Mouse (Mus musculus): ENCODE data around the gene St6galnac4.

St6galnac4 gene

GRCm38 (mm10) chr2:32625873-32626694 lies 39.2 kb downstream of the St6galnac4 start:
- in situ Hi-C loops (cut with MboI, MseI): loop anchor here (5.0 kb wide), 1 partner anchor 41 kb away; no protein-coding TSS in a partner anchor

DNA sequence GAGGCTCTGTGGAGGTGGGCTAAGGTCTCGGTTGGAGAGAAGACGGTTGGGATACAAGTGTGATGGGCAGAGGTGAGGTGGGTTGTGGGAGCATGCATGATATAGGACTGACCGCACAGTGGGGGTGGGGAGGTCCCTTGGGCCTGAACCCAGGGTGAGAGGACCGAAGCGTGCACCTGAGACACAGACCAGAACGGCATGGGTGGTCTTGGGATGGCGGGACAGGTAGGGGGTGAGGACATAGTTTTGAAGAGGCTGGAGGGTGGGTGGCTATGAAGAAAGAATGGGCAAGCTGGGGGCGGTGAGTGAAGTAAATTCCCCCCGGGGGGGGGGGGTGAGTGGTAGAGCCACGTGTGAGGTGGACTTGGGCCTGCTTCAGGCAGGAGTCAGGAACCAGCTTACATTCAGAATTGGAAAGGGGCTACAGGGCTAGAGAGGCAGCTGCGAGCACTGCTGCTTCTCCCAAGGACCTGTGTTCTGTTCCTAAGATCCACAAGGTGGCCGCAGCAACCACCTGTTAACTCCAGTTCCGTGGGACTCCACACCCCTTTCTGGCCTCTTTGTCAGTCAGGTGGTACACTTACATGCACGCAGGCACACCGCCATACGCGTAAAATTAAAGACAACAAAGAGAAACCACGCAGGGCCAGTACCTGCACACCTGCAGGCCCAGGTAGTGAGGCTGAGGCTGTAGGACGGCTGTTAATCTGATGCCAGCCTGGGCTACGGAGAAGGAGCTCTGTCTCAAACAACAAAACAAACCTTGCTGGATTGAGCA lies 40.6 kb downstream of the St6galnac4 start:
- in situ Hi-C loops (cut with MboI, MseI): loop anchor here (5.0 kb wide), 1 partner anchor 40 kb away; no protein-coding TSS in a partner anchor

DNA sequence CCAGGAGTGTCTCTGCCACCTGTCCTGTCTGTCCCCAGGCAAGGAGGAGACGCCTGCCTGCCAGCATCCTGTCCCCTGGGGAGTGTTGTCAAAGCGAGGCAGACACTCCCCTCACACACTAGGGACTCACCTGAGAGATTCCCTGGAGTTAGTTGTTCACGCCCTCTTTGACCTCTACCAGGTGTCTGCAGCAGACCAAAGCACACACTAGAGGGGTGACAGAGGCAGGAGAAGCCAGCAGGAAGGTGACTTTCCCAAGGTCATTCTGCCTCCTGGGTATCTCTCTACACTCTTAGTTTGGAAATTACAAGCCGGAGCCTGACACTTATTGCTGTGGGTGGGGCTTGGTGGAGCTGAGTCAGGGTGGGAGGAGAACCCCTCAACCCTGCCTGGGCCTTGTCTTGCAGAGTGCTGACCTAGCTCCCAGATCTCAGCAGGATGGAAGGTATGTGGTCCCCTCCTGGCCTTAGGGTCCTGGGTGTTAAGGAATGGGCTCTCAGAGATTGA lies 41.2 kb downstream of the St6galnac4 start:
- in situ Hi-C loops (cut with MboI, MseI): loop anchor here (5.0 kb wide), 1 partner anchor 39 kb away; no protein-coding TSS in a partner anchor

DNA sequence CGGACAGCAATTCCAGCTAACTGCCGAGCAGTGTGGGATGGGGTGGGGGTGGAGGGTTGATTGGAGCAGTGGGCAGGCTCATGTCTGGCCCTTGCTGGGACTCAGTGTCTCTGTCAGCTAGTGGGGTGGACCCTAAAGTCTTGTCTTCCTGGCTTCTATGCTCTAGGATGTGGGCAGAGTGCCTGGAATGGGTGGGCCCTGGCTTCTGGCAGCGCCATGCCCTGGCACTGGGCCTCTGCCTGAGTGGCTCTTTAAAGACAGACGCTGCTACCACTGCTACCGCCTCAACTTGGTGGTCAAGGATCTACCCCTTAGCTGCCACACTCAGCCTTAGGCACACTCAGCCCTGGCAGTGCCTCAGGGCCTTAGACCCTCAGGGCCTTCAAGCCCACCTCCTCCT lies 41.8 kb downstream of the St6galnac4 start:
- in situ Hi-C loops (cut with MboI, MseI): loop anchor here (5.0 kb wide), 1 partner anchor 39 kb away; no protein-coding TSS in a partner anchor

GRCm38 (mm10) chr2:32629276-32629976 lies 42.5 kb downstream of the St6galnac4 start:
- in situ Hi-C loops (cut with MboI, MseI): loop anchor here (5.0 kb wide), 1 partner anchor 38 kb away; no protein-coding TSS in a partner anchor

DNA sequence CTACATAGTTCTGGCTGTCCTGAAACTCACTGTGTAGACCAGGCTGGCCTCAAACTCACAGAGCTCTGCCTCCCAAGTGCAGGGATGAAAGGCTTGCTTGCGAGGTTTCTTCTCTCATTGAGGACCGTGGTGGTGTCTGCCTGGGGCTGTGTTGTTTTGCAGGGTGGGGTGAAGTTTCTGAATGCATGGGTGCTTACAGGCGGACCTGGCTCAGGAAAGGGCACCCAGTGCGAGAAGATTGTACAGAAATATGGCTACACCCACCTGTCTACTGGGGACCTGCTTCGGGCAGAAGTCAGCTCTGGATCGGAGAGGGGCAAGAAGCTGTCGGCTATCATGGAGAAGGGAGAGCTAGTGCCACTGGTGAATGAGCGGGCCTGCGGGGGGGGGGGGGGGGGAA lies 43.1 kb downstream of the St6galnac4 start:
- in situ Hi-C loops (cut with MboI, MseI): loop anchor here (5.0 kb wide), 1 partner anchor 57 kb away; no protein-coding TSS in a partner anchor

DNA sequence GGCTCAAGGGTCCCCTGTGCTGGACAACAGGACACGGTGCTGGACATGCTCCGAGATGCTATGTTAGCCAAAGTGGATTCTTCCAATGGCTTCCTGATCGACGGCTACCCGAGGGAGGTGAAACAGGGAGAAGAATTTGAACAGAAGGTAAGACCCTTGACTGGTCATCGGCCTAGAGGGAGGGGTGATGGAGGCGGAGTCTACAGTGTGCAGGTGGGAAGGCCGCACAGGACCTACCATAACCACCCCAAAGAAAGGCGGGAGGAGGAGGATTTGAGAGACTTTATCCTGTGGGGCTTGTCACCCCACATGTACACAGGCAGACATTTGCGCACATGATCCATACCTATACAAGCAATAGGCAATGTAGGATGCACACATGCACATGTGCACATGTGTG lies 44.2 kb downstream of the St6galnac4 start:
- in situ Hi-C loops (cut with MboI, MseI): loop anchor here (5.0 kb wide), 1 partner anchor 56 kb away; no protein-coding TSS in a partner anchor

GRCm38 (mm10) chr2:32631737-32632394 lies 45.0 kb downstream of the St6galnac4 start:
- in situ Hi-C loops (cut with MboI, MseI): loop anchor here (5.0 kb wide), 1 partner anchor 55 kb away; no protein-coding TSS in a partner anchor

DNA sequence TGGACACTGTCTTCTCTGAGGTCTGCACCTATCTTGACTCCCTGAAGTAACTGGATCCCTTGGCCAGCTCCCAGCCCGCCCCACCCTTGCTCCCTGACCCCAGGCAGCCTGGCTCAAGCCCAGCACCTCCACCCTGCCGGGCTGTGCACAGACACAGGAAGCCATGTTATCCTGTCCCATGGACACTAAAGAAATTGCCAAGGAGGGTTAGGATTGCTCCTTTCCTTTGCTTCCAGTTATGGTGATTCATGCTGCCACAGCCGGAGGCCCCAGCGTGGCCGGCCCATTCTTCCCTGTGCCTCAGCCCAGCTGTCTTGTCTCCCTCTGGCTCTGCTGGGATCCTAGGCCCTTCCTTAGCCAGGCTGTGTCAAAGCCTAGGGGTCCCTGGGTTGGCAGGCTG lies 46.8 kb downstream of the St6galnac4 start:
- in situ Hi-C loops (cut with MboI, MseI): loop anchor here (5.0 kb wide), 1 partner anchor 54 kb away; no protein-coding TSS in a partner anchor

GRCm38 (mm10) chr2:32634277-32635105 lies 47.6 kb downstream of the St6galnac4 start:
- in situ Hi-C loops (cut with MboI, MseI): loop anchor here (5.0 kb wide), 1 partner anchor 53 kb away; no protein-coding TSS in a partner anchor

DNA sequence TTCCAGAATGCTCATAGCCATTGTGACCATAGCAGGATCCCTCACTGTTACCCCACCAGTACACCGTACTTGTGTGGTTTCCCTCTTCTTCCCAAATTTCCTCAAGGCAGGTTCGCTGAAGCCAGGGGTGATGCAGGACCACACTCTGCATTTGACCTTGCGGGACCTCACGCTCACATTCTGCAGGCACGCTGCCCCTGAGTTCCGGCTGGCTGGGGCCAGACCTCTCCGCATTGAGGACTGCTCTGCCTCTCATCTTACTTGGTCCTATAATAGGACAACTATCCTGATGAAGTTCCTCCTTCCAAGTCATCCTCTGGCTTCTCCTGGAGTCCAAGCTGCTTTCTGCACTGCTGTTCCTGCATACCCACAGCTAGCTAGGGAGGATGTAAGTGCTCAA lies 49.7 kb downstream of the St6galnac4 start:
- in situ Hi-C loops (cut with MboI, MseI): no loop called here

DNA sequence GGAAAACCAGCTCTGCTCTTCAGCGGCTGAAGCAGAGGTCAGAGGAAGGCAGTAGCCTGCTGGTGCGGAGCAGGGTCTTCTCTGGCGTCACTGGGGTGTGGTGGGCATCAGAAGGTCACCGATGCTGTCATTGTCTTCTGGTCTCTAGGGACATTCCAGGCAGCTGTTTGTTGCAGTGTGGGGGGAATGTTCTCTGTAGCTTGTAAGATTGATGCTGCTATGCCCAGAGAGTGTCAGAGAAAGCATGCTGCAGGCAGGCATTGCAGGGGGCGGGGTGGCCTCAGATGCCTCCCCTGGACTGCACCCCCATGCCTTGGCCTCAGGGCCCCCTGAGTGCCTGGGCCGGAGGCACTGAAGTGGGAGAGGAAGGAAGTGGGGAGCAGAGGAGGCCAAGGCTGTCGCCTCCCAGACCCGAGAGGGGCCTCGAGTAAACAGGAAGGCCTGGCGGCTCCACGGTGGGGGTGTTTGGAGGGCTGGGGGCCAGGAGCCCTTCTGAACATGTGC lies 50.9 kb downstream of the St6galnac4 start:
- in situ Hi-C loops (cut with MboI, MseI): no loop called here

GRCm38 (mm10) chr2:32639632-32640031 lies 52.7 kb downstream of the St6galnac4 start:
- in situ Hi-C loops (cut with MboI, MseI): no loop called here

- in situ Hi-C loops (cut with MboI, MseI): no loop called here
These were observed 53.7 kb downstream of the St6galnac4 start for GRCm38 (mm10) chr2:32640550-32641051.

DNA sequence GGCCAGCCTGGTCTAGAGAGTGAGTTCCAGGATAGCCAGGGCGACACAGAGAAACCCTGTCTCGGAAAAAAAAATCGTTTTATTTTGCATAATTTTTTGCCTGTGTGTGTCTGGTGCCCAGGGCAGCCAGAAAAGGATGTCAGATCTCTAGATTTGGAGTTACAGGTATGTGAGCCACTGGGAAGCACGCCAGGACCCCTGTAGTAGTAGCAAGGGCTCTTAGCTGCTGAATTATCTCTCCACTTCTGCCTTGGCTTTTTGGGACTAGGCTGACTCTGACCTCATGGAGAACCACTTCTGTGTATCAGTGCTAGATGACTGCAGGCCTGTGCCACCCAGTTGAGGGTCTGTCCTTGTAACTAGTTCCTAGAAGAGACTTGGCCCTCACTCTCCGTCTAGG lies 54.9 kb downstream of the St6galnac4 start:
- in situ Hi-C loops (cut with MboI, MseI): no loop called here

DNA sequence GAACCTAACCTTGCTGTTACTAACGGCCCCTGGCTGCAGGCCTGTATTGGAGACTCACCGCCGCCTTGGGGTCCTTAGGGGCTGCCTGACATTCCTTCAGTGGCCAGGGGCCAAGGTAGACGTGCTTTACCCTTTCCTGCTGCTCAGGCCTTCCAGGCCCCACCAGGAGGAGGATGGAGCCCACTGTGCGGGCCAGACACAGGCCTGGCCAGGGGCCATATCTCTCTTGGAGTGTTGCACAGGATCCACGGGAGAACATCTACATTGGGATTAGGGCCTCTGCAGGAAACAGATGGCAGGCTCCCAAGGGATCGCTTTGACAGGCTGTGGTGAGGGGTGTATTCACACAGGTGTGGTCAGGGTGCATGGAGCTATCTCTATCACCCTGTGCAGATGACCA lies 55.9 kb downstream of the St6galnac4 start:
- in situ Hi-C loops (cut with MboI, MseI): no loop called here

DNA sequence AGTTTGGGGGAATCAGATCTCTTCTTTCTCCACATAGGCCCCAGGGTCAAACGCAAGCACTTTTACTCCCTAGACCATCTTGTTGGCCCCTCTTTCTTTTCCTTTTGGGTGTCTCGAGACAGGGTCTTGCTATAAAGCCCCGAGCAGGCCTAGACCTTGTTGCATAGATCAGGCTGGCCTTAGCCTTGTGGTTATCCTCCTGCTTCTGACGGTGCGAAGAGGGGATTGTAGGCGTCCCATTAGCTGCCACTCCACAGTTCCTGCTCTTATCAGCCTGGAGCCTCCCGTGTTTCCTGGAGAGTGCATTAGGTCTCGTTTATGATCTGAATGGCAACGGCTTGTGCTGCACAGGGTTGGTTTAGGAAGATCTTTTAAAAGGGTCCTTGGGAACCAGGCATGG lies 57.2 kb downstream of the St6galnac4 start:
- in situ Hi-C loops (cut with MboI, MseI): no loop called here

- in situ Hi-C loops (cut with MboI, MseI): no loop called here
These were observed 58.0 kb downstream of the St6galnac4 start for GRCm38 (mm10) chr2:32644799-32645475.

DNA sequence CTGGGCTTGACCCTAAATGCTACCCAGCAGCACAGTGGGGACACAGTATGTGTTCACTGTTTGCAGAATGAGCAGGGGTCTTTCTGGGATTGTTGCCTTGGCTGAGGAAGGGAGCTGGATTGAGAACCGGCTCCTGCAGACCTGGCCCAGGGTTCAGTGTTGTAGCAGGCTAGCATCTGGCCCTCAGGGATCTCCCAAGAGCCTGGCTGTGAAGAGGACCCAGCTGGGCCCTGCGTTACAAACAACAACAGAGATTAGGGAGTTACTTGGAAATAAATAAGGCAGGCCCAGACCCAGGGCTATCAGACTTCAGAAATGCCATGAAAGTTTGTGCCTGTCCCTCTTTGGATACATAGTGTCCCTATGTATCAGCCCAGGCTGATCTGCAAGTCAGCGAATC lies 58.8 kb downstream of the St6galnac4 start:
- in situ Hi-C loops (cut with MboI, MseI): no loop called here
